Mouse (Mus musculus): ENCODE measurements at regions not wholly inside any gene's neighbourhood (a gene's known extent, or its start where the extent isn't known, plus 50 kb on each side); places are given as distances from the start of the nearest gene placed in this dataset.

- TF ChIP-seq GATA1 (IDR thresholded peaks at IDR 0.05; ENCODE audit: borderline replicate concordance, low read length), result no peak
- TF ChIP-seq CTCF (IDR thresholded peaks at IDR 0.05; ENCODE audit: low read depth, low read length), result no peak
- no peak for TF ChIP-seq TAL1 (conservative IDR thresholded peaks at IDR 0.05; ENCODE audit: low read depth, low read length)
- no peak for TF ChIP-seq POLR2AphosphoS5 (IDR thresholded peaks at IDR 0.05; ENCODE audit: insufficient replicate concordance, low read depth, low read length)
- TF ChIP-seq GATA2 (IDR thresholded peaks at IDR 0.05; ENCODE audit: borderline replicate concordance, low read depth, low read length), result no peak
Observed at GRCm38 (mm10) chr7:90070267-90070666, 59.7 kb upstream of the Picalm start.
